Mouse (Mus musculus) stomach, embryonic 14.5 days (tissue): ENCODE results near the gene Fga. TPM values are rescaled to one million over a fixed set of nuclear protein-coding genes. Genes with fewer than 3 reads are reported as not detected.

Source experiments
- ATAC-seq: fragments of 200-750 bp; cut with Nextera tagmentation; 2 replicates; pipeline ENCODE4 v1.8.0; 2017; ENCODE audit warnings: low read depth, moderate TSS enrichment; ENCODE audit not compliant: insufficient number of reproducible peaks, insufficient read depth, low FRiP score
- H3K27ac ChIP-seq: fragments of 300-500 bp; sonication (generic); 2 replicates; pipeline ENCODE4 v1.5.1; 2014; ENCODE audit warnings: mild to moderate bottlenecking, low read length, moderate library complexity, mixed read lengths
- H3K27me3 ChIP-seq: fragments of 300-500 bp; sonication (generic); 2 replicates; pipeline ENCODE4 v1.6.1; 2014; ENCODE audit warnings: low read length, control low read depth, mixed read lengths; ENCODE audit not compliant: control insufficient read depth, insufficient read depth
- H3K36me3 ChIP-seq: fragments of 300-500 bp; sonication (generic); 2 replicates; pipeline ENCODE4 v1.6.1; 2014; ENCODE audit warnings: mild to moderate bottlenecking, control low read depth, low read length, moderate library complexity, mixed read lengths; ENCODE audit not compliant: control insufficient read depth, insufficient read depth
- H3K4me1 ChIP-seq: fragments of 300-500 bp; sonication (generic); 2 replicates; pipeline ENCODE4 v1.6.1; 2014; ENCODE audit warnings: low read length, control low read depth, mixed read lengths; ENCODE audit not compliant: control insufficient read depth, insufficient read depth
- H3K4me2 ChIP-seq: fragments of 300-500 bp; sonication (generic); replicated peaks from 2 replicates; pipeline ENCODE4 v1.6.1; 2014; ENCODE audit warnings: low read depth, low read length, control low read depth
- H3K4me3 ChIP-seq: fragments of 300-500 bp; sonication (generic); 2 replicates; pipeline ENCODE4 v1.5.1; 2014; ENCODE audit warnings: low read depth, low read length, control low read depth
- H3K9ac ChIP-seq: fragments of 300-500 bp; sonication (generic); replicated peaks from 2 replicates; pipeline ENCODE4 v1.6.1; 2014; ENCODE audit warnings: low read depth, mild to moderate bottlenecking, control low read depth, low read length, moderate library complexity, mixed read lengths
- H3K9me3 ChIP-seq: fragments of 300-500 bp; sonication (generic); 2 replicates; pipeline ENCODE4 v1.6.1; 2016; ENCODE audit warnings: low read depth, low read length, control low read depth; ENCODE audit not compliant: control insufficient read depth
- WGBS: fragments of 180-500 bp; shearing (Covaris S2); extraction: QIAGEN DNeasy Blood & Tissue Kit; methylation state at CpG from one replicate; pipeline ENCODE4 v1.1.7; 2014; 5-methylcytosine and 5-hydroxymethylcytosine counted together
- polyA plus RNA-seq: library from polyadenylated mRNA; unstranded; fragments of >200 nt; fragmentation: Nextera tagmentation; extraction: Ambion mirVana; gene quantifications from 2 replicates; pipeline ENCODE4 v1.2.1, GENCODE M21; 2014

The Fga gene
- polyA plus RNA-seq, 1 experiment from 2014 or later, result 0.27 TPM

GRCm38 (mm10) chr3:82998772-82999463 is 27.0 kb upstream of the Fga start:
- Histone ChIP-seq H3K9me3 (no peaks in the 10 kb centered on the region), H3K4me2 (no peak overlapping the region), H3K4me1 (peaks cover 3% of the 10 kb centered on the region; the same call in 1 of the 2 replicates), H3K4me3 (no peak overlapping the region), H3K36me3 (no peaks in the 10 kb centered on the region), H3K9ac (no peak overlapping the region), H3K27ac (no peak overlapping the region), H3K27me3 (no peaks in the 10 kb centered on the region)
- 33% methylated on average over 8 of the region's 8 CpGs for WGBS
- ATAC-seq, result peak; percentile 63; the same call in 1 of the 2 replicates

- Histone ChIP-seq H3K27me3 (no peaks in the 10 kb centered on the region), H3K4me2 (no peak overlapping the region), H3K27ac (no peak overlapping the region), H3K4me3 (no peak overlapping the region), H3K4me1 (peaks cover 3% of the 10 kb centered on the region; the same call in 1 of the 2 replicates), H3K9me3 (no peaks in the 10 kb centered on the region), H3K36me3 (no peaks in the 10 kb centered on the region), H3K9ac (no peak overlapping the region)
- ATAC-seq, result no peak
- 83% methylated on average over 9 of the region's 9 CpGs for WGBS
These were observed 25.9 kb upstream of the Fga start for GRCm38 (mm10) chr3:82999995-83000394.

GRCm38 (mm10) chr3:83002191-83002590 is 23.7 kb upstream of the Fga start:
- no peak overlapping the region for H3K4me3 ChIP-seq
- 2% methylated on average over 2 of the region's 2 CpGs for WGBS
- no peak overlapping the region for H3K27ac ChIP-seq
- no peaks in the 10 kb centered on the region for H3K4me1 ChIP-seq
- ATAC-seq, result no peak
- H3K27me3 ChIP-seq, result no peaks in the 10 kb centered on the region
- no peak overlapping the region for H3K9ac ChIP-seq
- H3K4me2 ChIP-seq, result no peak overlapping the region
- H3K36me3 ChIP-seq, result no peaks in the 10 kb centered on the region
- H3K9me3 ChIP-seq, result no peaks in the 10 kb centered on the region

- Histone ChIP-seq H3K4me3 (no peak overlapping the region), H3K4me2 (no peak overlapping the region), H3K27me3 (no peaks in the 10 kb centered on the region), H3K27ac (no peak overlapping the region), H3K9ac (no peak overlapping the region), H3K9me3 (no peaks in the 10 kb centered on the region), H3K36me3 (no peaks in the 10 kb centered on the region), H3K4me1 (no peaks in the 10 kb centered on the region)
- 85% methylated on average over 8 of the region's 8 CpGs for WGBS
- no peak for ATAC-seq
These were observed 22.8 kb upstream of the Fga start for GRCm38 (mm10) chr3:83003068-83003467.

- Histone ChIP-seq H3K4me2 (no peak overlapping the region), H3K27me3 (no peaks in the 10 kb centered on the region), H3K36me3 (no peaks in the 10 kb centered on the region), H3K4me1 (no peaks in the 10 kb centered on the region), H3K4me3 (no peak overlapping the region), H3K27ac (no peak overlapping the region), H3K9me3 (no peaks in the 10 kb centered on the region), H3K9ac (no peak overlapping the region)
- WGBS, result 90% methylated on average over 7 of the region's 7 CpGs
- no peak for ATAC-seq
These were observed 21.1 kb upstream of the Fga start for GRCm38 (mm10) chr3:83004801-83005200.

- H3K27ac ChIP-seq, result no peak within 1 kb of the TSS
- no peaks in the 10 kb centered on the region for H3K4me1 ChIP-seq
- no peak for ATAC-seq
- no peak within 1 kb of the TSS for H3K4me3 ChIP-seq
- H3K4me2 ChIP-seq, result no peak within 1 kb of the TSS
- H3K9ac ChIP-seq, result no peak within 1 kb of the TSS
- no peaks in the 10 kb centered on the region for H3K36me3 ChIP-seq
- H3K27me3 ChIP-seq, result no peaks in the 10 kb centered on the region
- H3K9me3 ChIP-seq, result no peaks in the 10 kb centered on the region
- 42% methylated on average over 7 of the region's 7 CpGs for WGBS
These were observed 18.3 kb upstream of the Fga start, which contains the start of gene Fgg for GRCm38 (mm10) chr3:83007557-83007956. Fgg (plus strand) TSS chr3:83007724.

- H3K9ac ChIP-seq, result no peak overlapping the region
- no peaks in the 10 kb centered on the region for H3K9me3 ChIP-seq
- no peak overlapping the region for H3K4me3 ChIP-seq
- no peak for ATAC-seq
- H3K4me1 ChIP-seq, result no peaks in the 10 kb centered on the region
- no peaks in the 10 kb centered on the region for H3K27me3 ChIP-seq
- H3K4me2 ChIP-seq, result no peak overlapping the region
- H3K27ac ChIP-seq, result no peak overlapping the region
- 72% methylated on average over 11 of the region's 11 CpGs for WGBS
- no peaks in the 10 kb centered on the region for H3K36me3 ChIP-seq
These were observed 15.6 kb upstream of the Fga start for GRCm38 (mm10) chr3:83010291-83010690.

GRCm38 (mm10) chr3:83011136-83011535 is 14.7 kb upstream of the Fga start:
- Histone ChIP-seq H3K9me3 (no peaks in the 10 kb centered on the region), H3K4me1 (no peaks in the 10 kb centered on the region), H3K36me3 (no peaks in the 10 kb centered on the region), H3K4me3 (no peak overlapping the region), H3K4me2 (no peak overlapping the region), H3K9ac (no peak overlapping the region), H3K27me3 (no peaks in the 10 kb centered on the region), H3K27ac (no peak overlapping the region)
- ATAC-seq, result no peak
- 84% methylated on average over 4 of the region's 4 CpGs for WGBS

GRCm38 (mm10) chr3:83011565-83011964 is 14.3 kb upstream of the Fga start:
- Histone ChIP-seq H3K4me2 (no peak overlapping the region), H3K4me1 (no peaks in the 10 kb centered on the region), H3K27ac (no peak overlapping the region), H3K27me3 (no peaks in the 10 kb centered on the region), H3K9ac (no peak overlapping the region), H3K9me3 (no peaks in the 10 kb centered on the region), H3K4me3 (no peak overlapping the region), H3K36me3 (no peaks in the 10 kb centered on the region)
- no peak for ATAC-seq
- WGBS, result 77% methylated on average over 4 of the region's 4 CpGs
